Mouse (Mus musculus): ENCODE results near the gene Grifin. TPM values are rescaled to one million over a fixed set of nuclear protein-coding genes. Genes with fewer than 3 reads are reported as not detected.

The Grifin gene
- not detected in 2 replicates for polyA plus RNA-seq (2014; fragmentation: Nextera tagmentation; extraction: Ambion mirVana)

DNA sequence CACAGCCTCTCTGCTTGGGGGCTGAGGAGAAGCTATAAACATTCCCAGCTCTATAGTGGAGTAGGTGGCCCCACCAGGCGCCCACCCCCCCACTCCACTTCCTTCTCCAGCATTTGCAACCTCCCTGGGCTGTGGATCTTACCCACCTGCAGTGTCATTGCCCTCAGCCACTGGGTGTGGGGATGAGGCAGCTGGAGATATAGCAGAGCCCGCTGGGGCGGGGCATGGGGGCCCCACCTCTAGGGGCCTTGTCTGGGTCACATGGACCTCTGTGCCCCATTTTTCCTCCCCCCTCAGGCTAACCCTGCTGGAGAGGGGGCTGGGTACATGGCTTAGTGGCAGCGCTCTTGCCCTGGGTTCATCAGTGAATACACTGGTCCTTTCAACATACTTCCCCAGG, at the start of gene Grifin:
Gene Grifin, minus strand, starts transcription at position 176 of the 400 bp plus-strand sequence.
- no peaks in the 10 kb centered on the region for H3K36me3 ChIP-seq (ENCODE audit: control insufficient read depth, insufficient read depth, low read length)
- no peaks in the 10 kb centered on the region for H3K9me3 ChIP-seq (ENCODE audit: control insufficient read depth, low read length)
- no peak within 1 kb of the TSS for H3K4me3 ChIP-seq (ENCODE audit: low read depth, low read length)
- no peak within 1 kb of the TSS for H3K4me2 ChIP-seq (ENCODE audit: low read depth, severe bottlenecking)
- no peak within 1 kb of the TSS for H3K9ac ChIP-seq (ENCODE audit: low read length)
- H3K27me3 ChIP-seq (ENCODE audit: control insufficient read depth, insufficient read depth, low read length): no peaks in the 10 kb centered on the region
- WGBS: 71% methylated on average over 4 of the region's 4 CpGs
- ATAC-seq (ENCODE audit: insufficient number of reproducible peaks, low FRiP score, low TSS enrichment, low read depth) (0 out of 2 replicates have a peak, but pooled peaks have one; percentile 29), DNase-seq (ENCODE audit: low spot score) (no peak)
- no peak within 1 kb of the TSS for H3K27ac ChIP-seq (replicated peaks; ENCODE audit: low read depth, low read length)
- 0 out of 2 replicates have a peak, but pooled peaks cover 2% of the 10 kb centered on the region for H3K4me1 ChIP-seq (ENCODE audit: control insufficient read depth, insufficient read depth, low read length)

DNA sequence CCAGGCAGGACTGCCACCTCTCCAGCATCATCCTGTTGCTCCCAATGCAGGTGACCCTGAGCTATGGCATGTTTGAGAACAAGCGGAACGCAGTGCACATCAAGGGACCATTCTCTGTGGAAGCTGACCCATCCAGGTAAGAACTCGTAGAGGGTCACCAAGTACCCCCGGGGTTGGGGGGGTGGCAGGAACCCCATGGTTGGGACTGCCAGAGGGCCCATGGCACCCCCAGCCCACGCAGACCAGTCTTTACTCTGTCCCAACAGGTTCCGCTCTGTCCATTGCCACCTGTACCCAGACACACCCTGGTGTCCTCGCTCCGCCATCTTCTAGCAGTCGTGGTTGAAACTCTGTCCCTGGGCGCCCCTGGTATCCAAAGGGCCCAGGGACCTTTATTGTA, 49.3 kb upstream of the Grifin start:
- Histone ChIP-seq H3K27me3 (ENCODE audit: control insufficient read depth, insufficient read depth, low read length) (peaks cover 28% of the 10 kb centered on the region), H3K9ac (ENCODE audit: low read length) (no peak overlapping the region), H3K9me3 (ENCODE audit: control insufficient read depth, low read length) (no peaks in the 10 kb centered on the region), H3K4me3 (ENCODE audit: low read depth, low read length) (no peak overlapping the region), H3K36me3 (ENCODE audit: control insufficient read depth, insufficient read depth, low read length) (0 out of 2 replicates have a peak, but pooled peaks cover 2% of the 10 kb centered on the region), H3K27ac (replicated peaks; ENCODE audit: low read depth, low read length) (no peak overlapping the region), H3K4me2 (ENCODE audit: low read depth, severe bottlenecking) (no peak overlapping the region), H3K4me1 (ENCODE audit: control insufficient read depth, insufficient read depth, low read length) (peaks cover 26% of the 10 kb centered on the region)
- ATAC-seq (ENCODE audit: insufficient number of reproducible peaks, low FRiP score, low TSS enrichment, low read depth): no peak
- no peak for DNase-seq (ENCODE audit: low spot score)
- 95% methylated on average over 10 of the region's 10 CpGs for WGBS

DNA sequence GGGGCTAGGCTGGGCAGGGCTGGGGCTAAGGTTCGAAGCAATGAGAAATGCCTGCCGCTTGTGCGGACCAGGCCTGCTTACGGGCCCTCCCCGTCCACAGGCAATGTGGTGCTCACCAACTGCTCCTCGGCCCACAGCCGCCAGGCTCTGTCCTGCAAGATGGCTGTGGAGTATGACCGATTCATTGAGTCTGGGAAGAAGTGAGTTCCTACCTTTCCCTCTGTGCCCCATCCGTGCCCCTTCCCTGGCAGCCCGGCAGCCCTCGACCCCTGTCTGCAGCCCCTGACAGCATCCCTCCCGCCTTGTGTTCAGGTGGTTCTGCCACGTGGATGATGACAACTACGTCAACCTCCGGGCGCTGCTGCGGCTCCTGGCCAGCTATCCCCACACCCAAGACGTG, 47.3 kb upstream of the Grifin start:
- Histone ChIP-seq H3K4me2 (ENCODE audit: low read depth, severe bottlenecking) (0 out of 2 replicates have a peak overlapping the region, but pooled peaks have one; percentile 1), H3K4me3 (ENCODE audit: low read depth, low read length) (no peak overlapping the region), H3K27me3 (ENCODE audit: control insufficient read depth, insufficient read depth, low read length) (peaks cover 42% of the 10 kb centered on the region), H3K4me1 (ENCODE audit: control insufficient read depth, insufficient read depth, low read length) (peaks cover 28% of the 10 kb centered on the region), H3K9ac (ENCODE audit: low read length) (no peak overlapping the region), H3K27ac (replicated peaks; ENCODE audit: low read depth, low read length) (no peak overlapping the region), H3K9me3 (ENCODE audit: control insufficient read depth, low read length) (no peaks in the 10 kb centered on the region), H3K36me3 (ENCODE audit: control insufficient read depth, insufficient read depth, low read length) (0 out of 2 replicates have a peak, but pooled peaks cover 2% of the 10 kb centered on the region)
- 55% methylated on average over 18 of the region's 18 CpGs for WGBS
- ATAC-seq (ENCODE audit: insufficient number of reproducible peaks, low FRiP score, low TSS enrichment, low read depth) (no peak), DNase-seq (ENCODE audit: low spot score) (no peak)

DNA sequence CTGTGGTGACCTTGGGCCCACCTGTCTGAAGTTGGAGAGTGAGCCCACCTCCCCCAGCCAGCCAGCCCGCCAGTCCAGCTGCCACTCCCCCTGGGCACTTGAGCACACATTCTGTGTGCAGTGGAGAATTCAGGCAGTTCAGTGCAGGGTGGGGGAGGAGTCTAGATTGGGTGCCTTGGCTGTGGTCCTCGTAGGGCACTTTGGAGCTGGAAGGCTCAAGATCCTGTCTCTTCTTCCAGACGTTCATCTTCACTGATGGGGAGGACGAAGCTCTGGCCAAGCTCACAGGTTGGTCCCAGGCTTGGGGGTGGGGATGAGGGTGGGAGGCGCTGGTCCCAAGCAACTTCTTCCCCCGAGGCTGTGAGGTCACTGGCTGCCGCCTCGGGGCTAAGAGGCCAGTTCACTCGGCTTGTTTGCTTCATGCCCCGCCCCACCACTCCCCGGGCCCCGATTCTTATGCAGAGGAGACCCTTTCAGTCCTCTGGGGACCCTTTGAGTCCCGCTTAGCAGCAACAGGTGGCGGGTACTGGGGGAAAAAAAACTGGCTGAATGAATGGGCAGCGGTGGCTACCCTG, 46.8 kb upstream of the Grifin start:
- no peak overlapping the region for H3K27ac ChIP-seq (replicated peaks; ENCODE audit: low read depth, low read length)
- peak overlapping the region; percentile 20; the same call in 1 of the 2 replicates for H3K4me3 ChIP-seq (ENCODE audit: low read depth, low read length)
- H3K27me3 ChIP-seq (ENCODE audit: control insufficient read depth, insufficient read depth, low read length): peaks cover 42% of the 10 kb centered on the region
- H3K36me3 ChIP-seq (ENCODE audit: control insufficient read depth, insufficient read depth, low read length): 0 out of 2 replicates have a peak, but pooled peaks cover 2% of the 10 kb centered on the region
- H3K4me2 ChIP-seq (ENCODE audit: low read depth, severe bottlenecking): peak overlapping the region; percentile 50
- peaks cover 32% of the 10 kb centered on the region for H3K4me1 ChIP-seq (ENCODE audit: control insufficient read depth, insufficient read depth, low read length)
- 28% methylated on average over 15 of the region's 15 CpGs for WGBS
- no peak overlapping the region for H3K9ac ChIP-seq (ENCODE audit: low read length)
- ATAC-seq (ENCODE audit: insufficient number of reproducible peaks, low FRiP score, low TSS enrichment, low read depth): no peak
- no peaks in the 10 kb centered on the region for H3K9me3 ChIP-seq (ENCODE audit: control insufficient read depth, low read length)
- no peak for DNase-seq (ENCODE audit: low spot score)

DNA sequence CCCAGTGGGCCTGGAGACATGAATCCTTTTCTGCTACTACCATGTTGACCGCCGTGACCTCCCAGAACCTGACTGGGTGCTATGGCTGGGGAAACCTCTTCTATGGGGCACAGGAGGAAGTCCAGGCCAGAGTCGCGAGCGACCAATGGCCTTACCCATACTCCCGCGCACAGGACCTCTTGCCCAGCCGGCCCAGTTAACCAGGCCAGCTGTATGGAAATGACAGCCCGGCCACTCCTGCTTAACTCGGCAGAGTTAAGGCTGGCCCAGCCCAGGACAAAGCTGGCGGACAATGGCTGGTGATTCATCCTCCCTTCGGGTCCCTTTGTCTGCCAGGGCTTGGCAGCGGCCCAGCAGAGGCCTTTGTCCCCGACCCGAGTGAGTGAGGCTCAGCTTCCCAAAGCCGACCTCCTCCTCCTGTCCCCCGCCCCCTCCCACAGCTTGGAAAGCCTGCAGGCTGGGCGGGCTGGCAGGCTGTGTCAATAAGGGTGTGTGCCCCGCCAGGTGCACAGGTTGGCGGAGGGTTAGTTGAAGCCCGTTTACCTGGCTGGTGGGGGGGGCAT, 46.2 kb upstream of the Grifin start:
- Histone ChIP-seq H3K36me3 (ENCODE audit: control insufficient read depth, insufficient read depth, low read length) (0 out of 2 replicates have a peak, but pooled peaks cover 2% of the 10 kb centered on the region), H3K9ac (ENCODE audit: low read length) (peak overlapping the region; percentile 49), H3K4me1 (ENCODE audit: control insufficient read depth, insufficient read depth, low read length) (peaks cover 38% of the 10 kb centered on the region), H3K27me3 (ENCODE audit: control insufficient read depth, insufficient read depth, low read length) (peaks cover 47% of the 10 kb centered on the region), H3K4me3 (ENCODE audit: low read depth, low read length) (peak overlapping the region; percentile 20), H3K9me3 (ENCODE audit: control insufficient read depth, low read length) (no peaks in the 10 kb centered on the region), H3K4me2 (ENCODE audit: low read depth, severe bottlenecking) (peak overlapping the region; percentile 50), H3K27ac (replicated peaks; ENCODE audit: low read depth, low read length) (no peak overlapping the region; the same call in 1 of the 2 replicates)
- peak; percentile 62 for DNase-seq (ENCODE audit: low spot score)
- 11% methylated on average over 21 of the region's 21 CpGs for WGBS
- ATAC-seq (ENCODE audit: insufficient number of reproducible peaks, low FRiP score, low TSS enrichment, low read depth): no peak

DNA sequence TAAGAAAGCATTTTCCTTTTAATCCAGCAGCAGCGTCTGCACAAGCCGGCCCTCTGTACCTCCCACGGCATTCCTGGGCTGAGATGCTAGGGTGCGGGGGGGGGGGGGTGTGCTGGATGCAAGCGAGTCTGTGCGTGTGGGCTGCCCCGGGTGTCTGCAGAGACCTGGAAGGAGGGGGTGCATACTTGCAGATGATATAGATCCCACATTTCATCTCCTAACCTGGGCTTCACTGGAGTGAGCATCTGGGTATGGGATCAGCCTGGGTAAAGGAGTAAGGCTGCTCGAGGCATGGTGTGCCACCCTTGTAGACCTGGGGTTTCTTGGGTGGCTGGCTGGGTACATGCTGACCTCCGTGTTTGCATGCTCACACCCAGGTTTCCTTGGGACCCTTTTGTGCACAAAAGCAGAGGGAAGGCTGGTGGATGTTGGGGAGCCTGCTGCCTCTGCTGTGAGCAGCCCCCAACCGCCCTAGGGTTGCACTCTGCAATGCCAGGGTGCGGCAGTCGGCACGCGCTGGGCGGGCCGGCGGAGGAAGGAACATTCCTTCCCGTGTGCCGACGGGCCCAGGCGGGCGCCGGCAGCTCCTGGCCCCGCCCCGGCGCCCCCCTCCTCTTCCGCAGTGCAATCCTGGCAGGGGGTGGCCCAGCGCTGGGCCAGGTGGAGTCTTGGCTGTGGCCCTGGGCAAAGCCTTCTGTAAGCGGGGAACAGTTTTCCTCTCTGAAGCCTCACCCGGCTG, 45.6 kb upstream of the Grifin start:
- 0 out of 2 replicates have a peak, but pooled peaks cover 2% of the 10 kb centered on the region for H3K36me3 ChIP-seq (ENCODE audit: control insufficient read depth, insufficient read depth, low read length)
- 1% methylated on average over 29 of the region's 30 CpGs for WGBS
- DNase-seq (ENCODE audit: low spot score): no peak
- H3K4me1 ChIP-seq (ENCODE audit: control insufficient read depth, insufficient read depth, low read length): peaks cover 42% of the 10 kb centered on the region
- H3K9ac ChIP-seq (ENCODE audit: low read length): peak overlapping the region; percentile 49
- H3K27ac ChIP-seq (replicated peaks; ENCODE audit: low read depth, low read length): no peak overlapping the region; the same call in 1 of the 2 replicates
- peak overlapping the region; percentile 20 for H3K4me3 ChIP-seq (ENCODE audit: low read depth, low read length)
- no peak for ATAC-seq (ENCODE audit: insufficient number of reproducible peaks, low FRiP score, low TSS enrichment, low read depth)
- peak overlapping the region; percentile 50 for H3K4me2 ChIP-seq (ENCODE audit: low read depth, severe bottlenecking)
- H3K27me3 ChIP-seq (ENCODE audit: control insufficient read depth, insufficient read depth, low read length): peaks cover 50% of the 10 kb centered on the region
- no peaks in the 10 kb centered on the region for H3K9me3 ChIP-seq (ENCODE audit: control insufficient read depth, low read length)

DNA sequence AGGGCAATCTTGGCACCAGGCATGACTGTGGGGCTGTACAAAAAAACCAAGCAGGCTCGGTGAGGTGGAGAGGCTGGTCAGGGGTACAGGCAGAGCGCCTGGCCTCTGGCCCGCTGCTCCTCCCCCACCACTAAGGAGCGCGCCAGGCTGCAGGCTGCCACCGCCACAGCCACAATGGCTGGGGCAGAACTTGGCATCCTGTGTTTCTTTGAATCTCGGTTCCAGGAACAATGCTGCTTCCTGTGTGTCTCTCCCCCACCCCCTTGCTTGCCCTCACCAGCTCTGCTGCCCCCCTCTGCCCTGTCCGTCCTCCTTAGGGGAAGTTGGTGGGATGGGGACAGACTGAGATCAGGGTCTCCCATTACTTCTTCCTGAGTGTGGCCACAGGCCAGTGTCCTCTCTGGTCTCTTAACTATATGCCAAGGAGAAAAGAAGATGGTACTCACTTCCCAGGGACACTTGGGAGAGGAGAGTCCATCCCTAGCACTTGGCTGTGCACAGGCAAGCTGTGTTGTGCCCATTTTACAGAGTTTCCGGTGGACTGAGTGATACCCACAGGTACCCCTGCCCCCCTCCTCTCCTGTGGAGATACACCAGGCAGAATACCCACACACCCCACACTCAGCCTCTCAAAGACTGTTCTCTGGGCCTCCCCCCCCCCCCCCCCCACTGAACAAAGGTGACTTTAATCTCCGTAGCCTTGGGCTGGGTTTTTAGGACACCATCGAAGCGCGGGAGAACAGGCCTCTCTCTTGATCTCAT, 44.8 kb upstream of the Grifin start:
- no peak for ATAC-seq (ENCODE audit: insufficient number of reproducible peaks, low FRiP score, low TSS enrichment, low read depth)
- Histone ChIP-seq H3K9ac (ENCODE audit: low read length) (no peak overlapping the region), H3K36me3 (ENCODE audit: control insufficient read depth, insufficient read depth, low read length) (0 out of 2 replicates have a peak, but pooled peaks cover 2% of the 10 kb centered on the region), H3K4me1 (ENCODE audit: control insufficient read depth, insufficient read depth, low read length) (peaks cover 42% of the 10 kb centered on the region), H3K27ac (replicated peaks; ENCODE audit: low read depth, low read length) (0 out of 2 replicates have a peak overlapping the region, but pooled peaks have one; percentile 21), H3K9me3 (ENCODE audit: control insufficient read depth, low read length) (no peaks in the 10 kb centered on the region), H3K27me3 (ENCODE audit: control insufficient read depth, insufficient read depth, low read length) (peaks cover 50% of the 10 kb centered on the region), H3K4me3 (ENCODE audit: low read depth, low read length) (peak overlapping the region; percentile 40), H3K4me2 (ENCODE audit: low read depth, severe bottlenecking) (peak overlapping the region; percentile 70)
- 21% methylated on average over 13 of the region's 13 CpGs for WGBS
- DNase-seq (ENCODE audit: low spot score): no peak

DNA sequence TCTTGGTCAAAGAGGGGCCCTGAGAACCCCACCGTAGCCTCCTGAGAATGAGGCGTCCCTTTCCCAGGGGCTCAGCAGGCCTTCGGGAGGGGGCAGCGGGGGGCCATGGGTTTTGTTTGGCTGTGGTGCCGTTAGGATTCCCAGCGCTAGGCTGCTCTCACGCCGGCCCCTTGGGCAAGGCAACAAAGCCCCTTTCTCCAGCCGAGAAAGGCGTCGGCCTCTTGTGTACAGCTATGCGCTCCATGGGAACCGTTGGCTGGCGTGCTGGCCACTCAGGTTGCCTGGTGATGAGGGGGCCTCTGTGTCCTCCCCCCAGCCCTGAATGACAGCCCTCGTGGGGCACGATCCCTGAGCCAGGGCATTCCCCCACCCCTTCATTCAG, 43.8 kb upstream of the Grifin start:
- ATAC-seq (ENCODE audit: insufficient number of reproducible peaks, low FRiP score, low TSS enrichment, low read depth) (no peak), DNase-seq (ENCODE audit: low spot score) (peak; percentile 45)
- WGBS: 3% methylated on average over 16 of the region's 16 CpGs
- Histone ChIP-seq H3K27me3 (ENCODE audit: control insufficient read depth, insufficient read depth, low read length) (peaks cover 50% of the 10 kb centered on the region), H3K9me3 (ENCODE audit: control insufficient read depth, low read length) (no peaks in the 10 kb centered on the region), H3K4me2 (ENCODE audit: low read depth, severe bottlenecking) (peak overlapping the region; percentile 70), H3K9ac (ENCODE audit: low read length) (peak overlapping the region; percentile 45), H3K4me1 (ENCODE audit: control insufficient read depth, insufficient read depth, low read length) (peaks cover 42% of the 10 kb centered on the region), H3K36me3 (ENCODE audit: control insufficient read depth, insufficient read depth, low read length) (no peaks in the 10 kb centered on the region), H3K4me3 (ENCODE audit: low read depth, low read length) (peak overlapping the region; percentile 40), H3K27ac (replicated peaks; ENCODE audit: low read depth, low read length) (0 out of 2 replicates have a peak overlapping the region, but pooled peaks have one; percentile 30)
